Mouse (Mus musculus) macrophage (primary cell): ENCODE measurements around the gene Macrod2. TPM values are rescaled to one million over a fixed set of nuclear protein-coding genes. Genes with fewer than 3 reads are reported as not detected.

ENCODE experiments used
- H3K27ac ChIP-seq: fragments of 350-480 bp; formaldehyde crosslinking; 2 replicates; pipeline ENCODE4 v1.9.0; 2021
- H3K36me3 ChIP-seq: fragments of 350-480 bp; formaldehyde crosslinking; 2 replicates; pipeline ENCODE4 v1.9.0; 2021; ENCODE audit errors: inconsistent target
- H3K4me3 ChIP-seq: fragments of 350-480 bp; formaldehyde crosslinking; 2 replicates; pipeline ENCODE4 v1.9.0; 2021; ENCODE audit errors: inconsistent target
- H3K79me2 ChIP-seq: fragments of 350-480 bp; formaldehyde crosslinking; 2 replicates; pipeline ENCODE4 v1.9.0; 2021; ENCODE audit errors: inconsistent target
- WGBS: methylation state at CpG from one replicate; pipeline ENCODE4 v1.1.7; 2026; ENCODE audit warnings: inconsistent platforms; ENCODE audit not compliant: missing documents; 5-methylcytosine and 5-hydroxymethylcytosine counted together
- polyA plus RNA-seq: library from polyadenylated mRNA; stranded (reverse); fragments of 250-400 nt; gene quantifications from 3 replicates; pipeline ENCODE4 v1.2.4, GENCODE M21; 2018; ENCODE audit warnings: inconsistent platforms

Gene Macrod2
- polyA plus RNA-seq, 1 experiment from 2014 or later = 0.59 TPM

DNA sequence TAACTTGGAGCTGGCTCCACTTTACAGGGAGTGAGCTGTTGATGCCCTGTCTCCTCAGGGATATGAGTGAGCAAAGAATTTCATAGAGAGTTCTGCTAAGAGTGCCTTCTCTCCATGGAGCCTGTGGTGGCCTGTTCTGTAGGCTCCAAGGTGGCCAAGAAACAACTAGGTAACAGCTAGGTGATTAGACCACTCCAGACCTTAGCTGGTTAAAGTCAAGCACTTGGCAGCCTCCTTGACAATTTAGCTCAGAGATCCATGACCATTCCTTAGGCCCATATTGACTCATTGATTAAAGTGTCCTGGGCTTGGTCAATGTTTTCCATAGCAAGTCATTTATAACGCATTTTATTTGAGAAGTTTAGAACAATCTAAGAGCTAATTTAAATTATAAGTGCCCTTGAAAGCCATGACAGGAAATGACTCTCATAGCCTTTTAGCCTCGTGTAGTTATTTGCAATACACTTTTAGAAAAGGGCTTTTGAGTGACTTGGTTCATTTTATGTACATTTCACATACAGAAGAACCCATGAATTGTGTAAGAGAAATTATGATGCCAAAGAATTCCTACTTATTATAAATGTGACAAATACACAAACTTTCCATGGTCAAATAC is 1525.4 kb downstream of the Macrod2 start:
- WGBS = 63% methylated on average over 2 of the region's 2 CpGs
- Histone ChIP-seq H3K4me3 (no peak overlapping the region), H3K36me3 (no peaks in the 10 kb centered on the region), H3K27ac (no peak overlapping the region), H3K79me2 (no peaks in the 10 kb centered on the region)

DNA sequence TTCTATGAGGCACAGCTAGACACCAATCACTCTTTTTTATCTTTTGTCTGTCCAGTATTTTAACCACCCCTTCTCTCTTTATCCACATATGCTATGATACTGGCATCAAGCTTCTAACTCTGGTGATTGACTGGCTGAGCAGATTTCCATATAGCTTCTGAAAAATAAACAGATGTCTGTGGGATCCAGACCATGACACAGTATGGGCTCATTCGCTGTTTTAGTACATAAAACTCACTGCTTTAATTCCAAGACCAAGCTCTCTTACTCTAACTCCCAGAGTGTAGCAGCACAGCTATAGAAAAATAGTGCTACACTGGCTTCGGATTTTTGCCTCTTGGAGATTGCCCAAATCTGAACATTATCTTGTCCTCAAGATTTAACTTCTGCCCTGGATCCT is 1540.0 kb downstream of the Macrod2 start:
- Histone ChIP-seq H3K36me3 (no peaks in the 10 kb centered on the region), H3K79me2 (no peaks in the 10 kb centered on the region), H3K4me3 (no peak overlapping the region), H3K27ac (no peak overlapping the region)
- 87% methylated on average over 2 of the region's 2 CpGs for WGBS

DNA sequence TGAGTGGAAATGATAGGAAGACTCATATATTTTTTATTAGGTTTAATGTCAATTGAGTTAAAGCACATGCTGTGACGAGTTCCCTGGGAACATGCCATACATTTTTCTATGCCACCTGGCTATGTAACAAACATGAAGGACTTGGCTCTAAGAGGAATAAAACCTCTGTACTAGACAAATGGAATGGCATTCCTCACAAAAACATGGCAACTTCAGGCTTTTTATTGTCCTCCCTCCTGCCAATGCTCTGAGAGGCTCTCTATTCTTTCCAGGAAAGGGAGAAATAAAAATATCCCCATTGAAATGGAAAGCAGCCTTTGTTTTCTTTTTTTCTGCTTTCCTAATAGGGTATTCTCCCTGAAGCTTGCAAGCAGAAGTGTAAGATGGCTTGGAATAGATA is 1559.7 kb downstream of the Macrod2 start:
- no peak overlapping the region for H3K4me3 ChIP-seq
- no peak overlapping the region for H3K27ac ChIP-seq
- no peaks in the 10 kb centered on the region for H3K36me3 ChIP-seq
- 67% methylated on average over 1 of the region's 1 CpGs for WGBS
- H3K79me2 ChIP-seq = no peaks in the 10 kb centered on the region

DNA sequence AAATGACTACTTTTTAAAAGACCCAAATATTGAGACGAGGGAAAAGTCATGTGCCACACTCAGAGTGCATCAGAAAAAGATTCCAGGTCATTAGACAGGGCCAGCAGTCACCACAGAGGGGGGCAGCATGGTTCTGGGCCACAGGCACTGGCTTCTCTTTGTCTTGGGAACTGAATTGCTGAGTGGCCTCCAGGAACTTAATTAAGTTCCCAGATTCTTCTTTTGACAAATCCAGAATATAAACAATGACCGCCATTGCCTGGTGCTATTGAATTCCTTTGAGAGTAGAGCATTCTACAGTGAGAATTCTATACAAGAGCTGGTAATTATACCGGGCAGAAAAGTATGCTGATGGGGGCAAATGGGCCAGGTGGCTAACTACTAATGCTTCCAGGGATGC is 1560.1 kb downstream of the Macrod2 start:
- no peaks in the 10 kb centered on the region for H3K36me3 ChIP-seq
- H3K79me2 ChIP-seq = no peaks in the 10 kb centered on the region
- 51% methylated on average over 3 of the region's 3 CpGs for WGBS
- H3K4me3 ChIP-seq = no peak overlapping the region
- no peak overlapping the region for H3K27ac ChIP-seq

DNA sequence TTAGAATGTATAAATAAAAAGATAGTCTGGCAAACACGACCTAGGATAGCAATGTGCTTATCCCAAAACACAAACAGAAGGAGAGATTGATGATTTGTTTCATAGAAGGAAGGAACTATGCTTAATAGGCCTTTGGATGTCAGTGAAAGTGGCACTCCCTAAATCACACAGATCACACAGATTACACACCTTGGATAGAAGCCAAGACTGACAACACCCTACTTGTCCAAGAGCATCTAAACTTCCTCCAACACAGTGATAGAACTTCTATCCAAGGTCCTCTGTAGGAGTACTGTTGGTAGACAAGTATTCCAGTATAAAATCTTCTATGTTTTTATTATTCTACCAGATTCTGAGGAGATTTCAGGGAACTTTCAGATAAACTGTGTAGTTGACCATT is 1567.8 kb downstream of the Macrod2 start:
- no peak overlapping the region for H3K27ac ChIP-seq
- no peaks in the 10 kb centered on the region for H3K36me3 ChIP-seq
- 45% methylated on average over 1 of the region's 1 CpGs for WGBS
- H3K4me3 ChIP-seq = no peak overlapping the region
- H3K79me2 ChIP-seq = no peaks in the 10 kb centered on the region

DNA sequence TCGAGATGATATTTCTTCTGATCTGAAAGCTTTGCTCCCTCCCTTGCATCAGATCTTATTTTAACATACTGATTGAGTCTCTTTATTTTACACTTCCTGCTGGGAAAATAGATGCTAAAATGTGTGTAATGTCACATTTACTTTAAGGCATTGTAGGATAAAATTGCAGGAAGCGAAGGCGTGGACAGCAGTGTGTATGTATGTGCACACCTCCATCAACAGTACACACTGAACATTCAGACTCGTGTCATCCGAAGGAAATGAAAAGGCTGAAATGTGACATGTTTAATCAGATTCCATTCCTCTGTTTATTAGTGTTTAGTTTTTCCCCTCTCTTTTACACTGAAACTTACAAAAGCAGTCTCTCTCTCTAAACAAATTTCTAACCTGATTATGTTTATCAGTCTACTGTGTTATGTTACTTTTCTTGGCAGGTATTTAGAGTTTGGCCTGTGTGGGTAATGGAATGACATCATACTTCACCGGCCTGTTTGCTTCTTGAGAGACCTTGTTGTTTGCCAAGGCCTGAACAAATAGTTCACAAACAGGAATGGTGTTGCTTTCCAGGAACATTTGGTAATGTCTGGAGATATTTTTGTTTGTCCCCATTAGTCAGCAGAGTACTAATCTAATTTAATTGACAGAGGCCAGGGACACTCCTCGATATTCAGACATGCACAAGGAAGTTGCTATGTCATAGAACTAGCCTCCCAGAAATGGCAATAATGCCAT is 1588.7 kb downstream of the Macrod2 start:
- no peak overlapping the region for H3K4me3 ChIP-seq
- H3K36me3 ChIP-seq = no peaks in the 10 kb centered on the region

DNA sequence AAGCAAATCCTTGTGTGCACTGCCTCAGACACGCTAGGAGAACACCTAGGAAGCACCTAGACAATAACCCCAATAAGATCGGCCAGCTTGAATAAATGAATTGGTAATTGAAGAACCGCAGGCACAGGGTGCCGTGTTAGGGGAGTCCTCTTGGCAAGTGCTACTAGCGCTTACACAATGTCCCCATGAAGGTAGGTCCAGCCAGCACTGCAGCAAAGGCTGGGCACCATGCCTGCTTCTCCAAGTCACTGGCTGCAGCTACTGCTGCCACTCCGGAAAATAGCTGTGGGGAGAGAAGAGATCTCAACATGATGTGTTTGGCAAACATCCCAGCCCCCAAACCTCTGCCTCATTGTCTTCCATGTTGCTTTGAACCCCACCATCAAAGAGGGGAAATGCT is 1603.8 kb downstream of the Macrod2 start:
- no peak overlapping the region for H3K4me3 ChIP-seq
- H3K36me3 ChIP-seq = no peaks in the 10 kb centered on the region
- H3K27ac ChIP-seq = no peak overlapping the region
- WGBS = 83% methylated on average over 6 of the region's 6 CpGs
- no peaks in the 10 kb centered on the region for H3K79me2 ChIP-seq

More for the DNA sequence above, 1588.7 kb downstream of the Macrod2 start:
- 83% methylated on average over 7 of the region's 7 CpGs for WGBS
- H3K79me2 ChIP-seq = no peaks in the 10 kb centered on the region
- no peak overlapping the region for H3K27ac ChIP-seq

DNA sequence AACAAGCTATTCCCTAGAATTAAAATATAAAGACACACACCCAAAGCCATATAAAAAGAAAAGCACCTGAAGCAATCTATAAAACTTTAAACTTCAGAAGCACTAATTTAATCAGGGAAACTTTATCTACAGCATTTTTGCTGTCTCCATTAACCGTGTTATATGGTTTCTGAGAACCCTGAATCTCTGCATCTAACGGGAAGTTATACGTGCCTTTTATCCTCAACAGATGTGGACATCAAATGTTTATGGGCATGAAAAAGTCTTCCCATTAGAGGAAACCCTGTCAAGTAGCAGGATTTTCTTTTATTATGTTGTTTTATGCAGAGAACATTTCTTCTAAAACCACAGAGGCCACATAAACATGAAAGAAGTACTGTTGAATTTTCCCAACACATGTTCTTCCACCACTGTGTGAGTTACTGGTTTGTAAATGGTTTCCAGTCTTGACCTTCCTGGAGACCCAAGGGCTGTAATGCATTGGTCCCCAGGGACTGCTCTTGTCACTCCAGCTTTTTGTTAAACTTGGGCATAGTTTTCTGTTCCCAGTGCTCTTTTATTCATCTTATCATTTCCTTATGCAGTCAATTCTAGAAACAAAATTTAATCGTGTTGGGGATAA is 1629.5 kb downstream of the Macrod2 start:
- WGBS = 96% methylated on average over 4 of the region's 4 CpGs
- Histone ChIP-seq H3K4me3 (no peak overlapping the region), H3K27ac (no peak overlapping the region), H3K36me3 (no peaks in the 10 kb centered on the region), H3K79me2 (no peaks in the 10 kb centered on the region)

DNA sequence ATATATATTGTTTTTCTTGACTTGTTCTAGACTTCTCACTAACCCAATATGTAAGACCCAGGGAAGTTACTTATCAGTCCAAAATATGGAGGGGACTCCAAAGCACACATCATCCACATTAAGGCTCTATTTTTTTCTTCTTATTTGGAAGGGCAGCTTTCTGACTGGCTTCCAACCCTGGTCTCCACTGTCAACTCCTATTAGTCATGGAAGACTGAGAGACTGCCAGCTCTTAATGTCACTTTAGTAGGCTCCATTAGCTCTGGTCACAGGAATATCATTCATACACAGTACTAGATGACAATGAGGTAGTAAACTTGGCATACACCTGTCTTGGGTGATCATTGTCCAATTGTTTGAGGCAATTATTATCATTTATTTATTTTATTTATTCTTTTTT is 1631.6 kb downstream of the Macrod2 start:
- Histone ChIP-seq H3K36me3 (no peaks in the 10 kb centered on the region), H3K79me2 (no peaks in the 10 kb centered on the region), H3K4me3 (no peak overlapping the region), H3K27ac (no peak overlapping the region)

DNA sequence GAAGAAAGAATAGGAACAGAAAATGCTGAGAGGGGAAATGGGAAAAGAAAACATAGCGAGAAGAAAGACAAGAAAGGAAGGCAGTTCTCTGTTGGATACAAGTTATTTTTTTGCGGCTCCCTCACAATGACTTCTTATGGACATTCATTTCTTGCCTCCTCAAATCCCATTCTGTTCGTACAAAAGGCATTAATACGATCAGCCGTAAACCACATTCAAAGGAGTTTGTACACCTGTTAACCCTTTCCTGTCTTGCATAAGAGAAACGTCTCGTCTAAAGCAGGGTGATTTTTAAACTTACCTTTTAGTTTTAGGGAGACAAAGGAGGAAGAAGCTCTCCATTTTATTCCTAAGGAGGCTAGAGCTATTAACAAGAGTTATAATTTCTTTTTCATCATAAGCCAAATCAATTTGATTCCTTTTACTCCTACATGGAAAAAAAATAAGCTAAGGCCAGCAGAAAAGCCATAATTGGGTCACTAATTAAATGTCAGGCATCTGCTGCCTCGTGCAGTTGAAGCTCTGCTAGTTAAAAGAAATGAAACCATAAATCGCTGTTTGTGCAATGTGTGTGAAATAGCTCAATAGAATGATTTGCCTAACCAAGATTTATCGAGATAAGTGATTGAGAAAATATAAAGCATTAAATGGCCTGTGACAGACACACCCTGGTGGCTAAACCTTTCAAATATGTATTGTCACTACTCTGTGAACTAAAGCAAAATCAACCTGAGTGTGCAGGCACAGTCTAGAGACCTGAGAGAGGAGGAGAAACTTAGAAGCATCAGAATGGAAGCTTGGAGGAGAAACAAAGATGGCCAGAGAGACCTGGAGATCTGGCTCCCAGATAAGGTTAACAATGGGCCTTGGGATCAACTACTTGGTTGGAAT is 1635.9 kb downstream of the Macrod2 start:
- no peaks in the 10 kb centered on the region for H3K79me2 ChIP-seq
- H3K4me3 ChIP-seq = no peak overlapping the region
- H3K36me3 ChIP-seq = no peaks in the 10 kb centered on the region
- H3K27ac ChIP-seq = no peak overlapping the region
- 49% methylated on average over 10 of the region's 10 CpGs for WGBS

DNA sequence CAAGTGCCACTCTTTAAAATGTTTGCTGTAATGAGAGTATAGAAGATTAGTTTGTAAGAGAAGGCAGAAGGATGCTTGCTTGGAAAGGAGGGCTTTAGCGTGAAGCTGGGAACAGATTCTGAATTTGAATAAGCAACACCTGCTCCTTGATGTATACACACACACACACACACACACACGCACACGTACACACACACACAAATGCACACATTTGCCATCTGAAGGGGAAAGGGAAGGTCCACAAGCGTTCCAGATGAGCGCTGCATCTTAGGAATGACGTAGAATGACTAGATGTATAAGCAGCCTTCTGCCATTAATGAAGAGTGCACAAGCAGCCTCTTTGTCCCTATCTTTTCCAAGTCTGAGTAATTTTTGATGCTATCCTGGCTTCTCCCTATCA is 1660.5 kb downstream of the Macrod2 start:
- no peak overlapping the region for H3K27ac ChIP-seq
- H3K79me2 ChIP-seq = no peaks in the 10 kb centered on the region
- H3K4me3 ChIP-seq = no peak overlapping the region
- WGBS = 85% methylated on average over 4 of the region's 6 CpGs
- H3K36me3 ChIP-seq = no peaks in the 10 kb centered on the region

DNA sequence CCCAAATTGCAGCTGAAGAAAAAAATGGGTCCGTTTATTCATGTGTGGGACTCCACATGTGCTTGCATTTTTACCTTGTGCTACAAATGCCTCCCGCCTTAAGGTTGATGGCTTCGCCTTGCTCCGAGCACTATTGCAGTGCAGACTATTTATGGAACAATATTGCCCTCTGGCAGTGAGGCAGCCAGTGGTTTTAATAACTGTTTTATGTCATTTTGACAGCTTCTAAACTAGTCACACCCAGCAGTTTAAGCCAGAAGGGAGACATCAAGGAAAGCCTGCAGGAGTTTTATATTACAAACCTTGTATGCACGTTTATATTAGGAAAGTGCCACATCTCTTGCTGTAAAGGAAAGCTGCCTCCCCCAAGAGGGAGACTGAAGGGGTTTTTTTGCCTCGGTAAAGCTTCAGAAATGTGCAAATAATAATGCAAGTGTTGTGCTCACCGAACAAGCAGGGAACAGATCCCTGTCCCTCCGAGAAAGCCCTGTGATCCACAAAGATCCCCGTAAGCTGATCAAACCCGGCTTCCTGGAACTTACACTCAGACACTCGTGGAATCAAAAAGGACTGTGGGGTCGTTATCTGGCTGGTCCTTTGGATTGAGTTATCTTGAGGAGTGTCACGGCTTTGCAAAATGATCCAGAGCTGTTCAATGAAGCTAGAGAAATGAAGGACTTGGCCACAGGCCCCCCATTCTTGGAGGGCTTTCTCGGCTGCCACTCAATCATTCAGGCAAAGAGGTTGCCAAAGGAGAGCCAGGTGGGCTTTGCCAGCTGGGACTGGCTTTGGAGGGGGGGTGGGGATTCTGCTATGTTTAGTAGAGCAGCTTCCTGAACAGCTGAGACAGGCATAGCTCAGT is 1663.0 kb downstream of the Macrod2 start:
- Histone ChIP-seq H3K27ac (no peak overlapping the region), H3K4me3 (no peak overlapping the region), H3K36me3 (no peaks in the 10 kb centered on the region), H3K79me2 (no peaks in the 10 kb centered on the region)
- 66% methylated on average over 14 of the region's 14 CpGs for WGBS

DNA sequence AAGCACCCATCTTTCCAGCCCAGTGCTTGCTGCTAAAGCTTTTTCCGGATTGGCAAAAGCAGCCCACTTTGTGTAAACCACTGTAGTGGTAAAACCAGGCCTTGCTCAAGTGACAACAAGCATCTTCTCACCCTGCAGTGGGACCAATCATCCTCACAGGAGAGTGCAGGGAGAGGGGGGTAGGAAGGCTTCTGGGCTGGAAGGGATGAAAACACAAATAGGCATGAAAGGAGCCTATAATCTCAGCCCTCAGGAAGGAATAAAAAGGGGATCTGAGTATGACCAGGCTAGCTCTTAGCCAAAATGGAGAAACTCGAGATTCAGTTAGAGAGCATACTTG is 1663.6 kb downstream of the Macrod2 start:
- WGBS = 65% methylated on average over 2 of the region's 2 CpGs
- no peaks in the 10 kb centered on the region for H3K79me2 ChIP-seq
- H3K36me3 ChIP-seq = no peaks in the 10 kb centered on the region
- no peak overlapping the region for H3K27ac ChIP-seq
- no peak overlapping the region for H3K4me3 ChIP-seq

DNA sequence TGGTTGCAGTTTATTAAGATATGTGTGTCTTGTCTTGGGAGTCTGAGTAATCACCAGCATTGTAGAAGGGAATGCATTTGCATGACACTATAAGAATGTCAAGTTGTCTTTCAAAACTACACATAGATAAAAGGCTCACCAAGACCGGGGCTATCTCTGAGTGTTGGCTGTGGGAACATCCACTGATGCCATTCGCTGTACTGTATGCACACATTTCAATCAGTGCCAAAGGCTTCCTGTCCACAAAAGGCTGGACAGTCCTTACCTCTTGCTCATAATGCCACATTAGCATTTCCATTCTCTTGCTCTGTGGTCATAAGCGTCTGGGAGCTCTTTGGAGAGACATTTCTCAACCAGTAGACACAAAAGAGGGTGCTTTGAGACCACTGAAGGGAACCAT is 1713.8 kb downstream of the Macrod2 start:
- WGBS = 86% methylated on average over 3 of the region's 3 CpGs
- Histone ChIP-seq H3K27ac (no peak overlapping the region), H3K36me3 (no peaks in the 10 kb centered on the region), H3K79me2 (no peaks in the 10 kb centered on the region), H3K4me3 (no peak overlapping the region)
